Mouse (Mus musculus) left cerebral cortex, postnatal 36 days (tissue): Measurements from ENCODE around the gene Iqgap3. TPM values are rescaled to one million over a fixed set of nuclear protein-coding genes. Genes with fewer than 3 reads are reported as not detected.

ENCODE experiments used
- DNase-seq, 2 experiments: peaks; one replicate each; pipeline ENCODE4 v3.0.0; 2021 to 2022; ENCODE audit warnings: low spot score in 2 of 2, mixed read lengths in 1 of 2
- intact Hi-C: fragments of 180-260 bp; cut with DNase I; formaldehyde crosslinking; loops from one replicate; pipeline ENCODE4 v1.15.1; 2025
- total RNA-seq, 2 experiments: library from RNA; stranded (reverse); gene quantifications; 2 replicates each; pipeline ENCODE4 v1.2.3; 2021

Iqgap3 gene
- total RNA-seq, 2 experiments from 2014 or later: 0.23 to 1.1 TPM

- intact Hi-C loops: loop anchor here (5.0 kb wide), 1 partner anchor 49 kb away; no protein-coding TSS in a partner anchor
- no peak for DNase-seq
Observed at GRCm38 (mm10) chr3:88136346-88136745, 54.6 kb downstream of the Iqgap3 start.

- DNase-seq: no peak
- intact Hi-C loops: loop anchor here (5.0 kb wide), 1 partner anchor 50 kb away; no protein-coding TSS in a partner anchor
Observed at GRCm38 (mm10) chr3:88136945-88137494, 55.2 kb downstream of the Iqgap3 start.

- intact Hi-C loops: loop anchor here (5.0 kb wide), 1 partner anchor 51 kb away; no protein-coding TSS in a partner anchor
- DNase-seq: no peak
Observed at GRCm38 (mm10) chr3:88137821-88138220, 56.0 kb downstream of the Iqgap3 start.

GRCm38 (mm10) chr3:88138336-88139242 lies 56.8 kb downstream of the Iqgap3 start:
- intact Hi-C loops: loop anchor here (5.0 kb wide), 1 partner anchor 51 kb away; no protein-coding TSS in a partner anchor
- peak; percentile 95 to 97 for DNase-seq

GRCm38 (mm10) chr3:88139243-88140177 lies 57.7 kb downstream of the Iqgap3 start:
- DNase-seq: peak in 1 of 2 experiments; percentile 74
- intact Hi-C loops: loop anchor here (5.0 kb wide), 2 partner anchors 38 to 52 kb away; no protein-coding TSS in a partner anchor

GRCm38 (mm10) chr3:88140178-88140902 lies 58.6 kb downstream of the Iqgap3 start:
- intact Hi-C loops: loop anchor here (5.0 kb wide), 1 partner anchor 37 kb away; no protein-coding TSS in a partner anchor
- DNase-seq: peak in 1 of 2 experiments; percentile 57

- intact Hi-C loops: loop anchor here (5.0 kb wide), 1 partner anchor 36 kb away; no protein-coding TSS in a partner anchor
- no peak for DNase-seq
Observed at GRCm38 (mm10) chr3:88140903-88141430, 59.2 kb downstream of the Iqgap3 start.

GRCm38 (mm10) chr3:88141439-88141786 lies 59.6 kb downstream of the Iqgap3 start:
- no peak for DNase-seq
- intact Hi-C loops: loop anchor here (5.0 kb wide), 1 partner anchor 36 kb away; no protein-coding TSS in a partner anchor

- DNase-seq: peak; percentile 91 to 94
- intact Hi-C loops: loop anchor here (5.0 kb wide), 1 partner anchor 35 kb away; no protein-coding TSS in a partner anchor
Observed at GRCm38 (mm10) chr3:88141787-88142523, 60.2 kb downstream of the Iqgap3 start, which contains the start of gene Mef2d. Gene Mef2d, plus strand, starts transcription at chr3:88142372.

- no peak for DNase-seq
- intact Hi-C loops: loop anchor here (5.0 kb wide), 1 partner anchor 35 kb away; no protein-coding TSS in a partner anchor
Observed at GRCm38 (mm10) chr3:88142546-88142915, 60.8 kb downstream of the Iqgap3 start.

- intact Hi-C loops: loop anchor here (5.0 kb wide), 1 partner anchor 34 kb away; no protein-coding TSS in a partner anchor
- DNase-seq: peak; percentile 53 to 68
Observed at GRCm38 (mm10) chr3:88142916-88143771, 61.4 kb downstream of the Iqgap3 start.

- intact Hi-C loops: loop anchor here (5.0 kb wide), 1 partner anchor 33 kb away; no protein-coding TSS in a partner anchor
- peak; percentile 56 to 65 for DNase-seq
Observed at GRCm38 (mm10) chr3:88143961-88144486, 62.3 kb downstream of the Iqgap3 start.

- intact Hi-C loops: loop anchor here (5.0 kb wide), 1 partner anchor 32 kb away; no protein-coding TSS in a partner anchor
- no peak for DNase-seq
Observed at GRCm38 (mm10) chr3:88144648-88145410, 63.1 kb downstream of the Iqgap3 start.

- DNase-seq: no peak
- intact Hi-C loops: no loop called here
Observed at GRCm38 (mm10) chr3:88145411-88145782, 63.6 kb downstream of the Iqgap3 start.

- DNase-seq: no peak
- intact Hi-C loops: no loop called here
Observed at GRCm38 (mm10) chr3:88145952-88146351, 64.2 kb downstream of the Iqgap3 start.
